Mouse (Mus musculus): ENCODE results near the gene Ide.

Gene Ide

GRCm38 (mm10) chr19:37333357-37333756 is 4.3 kb downstream of the Ide start:
- peak; percentile 41 for DNase-seq (ENCODE audit: low read depth)

GRCm38 (mm10) chr19:37332726-37333125 is 4.9 kb downstream of the Ide start:
- no peak for DNase-seq (ENCODE audit: low read depth)

GRCm38 (mm10) chr19:37327216-37327615 is 10.4 kb downstream of the Ide start:
- DNase-seq (ENCODE audit: low read depth), result no peak

- no peak for DNase-seq (ENCODE audit: low read depth)
Measured at GRCm38 (mm10) chr19:37323566-37323965, 14.1 kb downstream of the Ide start.

GRCm38 (mm10) chr19:37320802-37321619 is 16.6 kb downstream of the Ide start:
- DNase-seq (ENCODE audit: low read depth), result no peak

- no peak for DNase-seq (ENCODE audit: low read depth)
Measured at GRCm38 (mm10) chr19:37317359-37317758, 20.3 kb downstream of the Ide start.

GRCm38 (mm10) chr19:37315091-37315490 is 22.6 kb downstream of the Ide start:
- DNase-seq (ENCODE audit: low read depth), result no peak

- DNase-seq (ENCODE audit: low read depth), result no peak
Measured at GRCm38 (mm10) chr19:37311426-37311825, 26.2 kb downstream of the Ide start.

- DNase-seq (ENCODE audit: low read depth), result no peak
Measured at GRCm38 (mm10) chr19:37310133-37310532, 27.5 kb downstream of the Ide start.

GRCm38 (mm10) chr19:37308941-37309340 is 28.7 kb downstream of the Ide start:
- no peak for DNase-seq (ENCODE audit: low read depth)

GRCm38 (mm10) chr19:37307826-37308545 is 29.7 kb downstream of the Ide start:
- DNase-seq (ENCODE audit: low read depth), result no peak

- no peak for DNase-seq (ENCODE audit: low read depth)
Measured at GRCm38 (mm10) chr19:37306176-37306575, 31.5 kb downstream of the Ide start.

GRCm38 (mm10) chr19:37304866-37305265 is 32.8 kb downstream of the Ide start:
- no peak for DNase-seq (ENCODE audit: low read depth)

GRCm38 (mm10) chr19:37304006-37304405 is 33.6 kb downstream of the Ide start:
- DNase-seq (ENCODE audit: low read depth), result no peak

GRCm38 (mm10) chr19:37301733-37302132 is 35.9 kb downstream of the Ide start:
- DNase-seq (ENCODE audit: low read depth), result no peak

- DNase-seq (ENCODE audit: low read depth), result no peak
Measured at GRCm38 (mm10) chr19:37291676-37292075, 46.0 kb downstream of the Ide start.

- DNase-seq (ENCODE audit: low read depth), result no peak
Measured at GRCm38 (mm10) chr19:37290906-37291305, 46.7 kb downstream of the Ide start.

- no peak for DNase-seq (ENCODE audit: low read depth)
Measured at GRCm38 (mm10) chr19:37284775-37285174, 52.9 kb downstream of the Ide start.

GRCm38 (mm10) chr19:37283166-37283565 is 54.5 kb downstream of the Ide start:
- no peak for DNase-seq (ENCODE audit: low read depth)

GRCm38 (mm10) chr19:37281710-37282109 is 55.9 kb downstream of the Ide start:
- DNase-seq (ENCODE audit: low read depth), result no peak

- no peak for DNase-seq (ENCODE audit: low read depth)
Measured at GRCm38 (mm10) chr19:37279194-37279593, 58.5 kb downstream of the Ide start.

- DNase-seq (ENCODE audit: low read depth), result no peak
Measured at GRCm38 (mm10) chr19:37275555-37275954, 62.1 kb downstream of the Ide start.

GRCm38 (mm10) chr19:37269106-37269505 is 68.5 kb downstream of the Ide start:
- no peak for DNase-seq (ENCODE audit: low read depth)

Data from c-Kit-positive CD71-positive TER-119-negative erythroid progenitor cells, embryonic 14.5 days (primary cell).